In the genomic region with DNA sequence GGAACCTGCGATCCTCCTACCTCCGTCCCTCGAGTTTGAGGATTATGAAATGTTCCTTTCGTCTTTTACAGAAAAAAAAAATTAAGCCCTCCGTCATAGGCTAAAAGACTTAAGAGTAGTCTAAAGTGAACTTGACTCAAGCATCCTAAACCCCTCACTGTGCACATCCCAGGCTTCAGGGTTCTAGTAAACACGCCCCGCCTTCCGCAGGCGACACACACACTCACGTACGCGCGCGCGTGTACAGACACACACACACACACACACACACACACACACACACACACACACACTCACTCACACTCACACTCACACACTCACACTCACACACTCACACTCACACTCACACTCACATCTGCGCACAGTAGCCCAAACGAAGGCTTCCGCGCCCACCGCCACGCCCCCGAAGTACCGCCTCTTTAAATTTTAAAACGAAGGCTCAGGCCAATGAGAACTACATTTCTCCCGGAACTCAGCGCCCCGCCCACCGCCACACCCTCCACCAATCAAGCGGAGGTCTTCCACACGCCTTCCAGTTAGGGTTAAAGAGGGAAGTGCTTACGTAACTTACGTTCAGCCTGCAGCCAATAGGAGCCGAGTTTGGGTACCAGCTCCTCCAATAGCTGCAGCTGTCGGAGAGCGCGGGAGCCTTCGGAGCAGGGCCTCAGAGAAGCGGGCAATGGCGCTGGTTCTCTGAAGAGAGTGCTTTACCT, we compare ENCODE assay signal across 8 mouse cellular contexts. TPM values are rescaled to one million over a fixed set of nuclear protein-coding genes. Genes with fewer than 3 reads are reported as not detected.
DNase-seq lines count a peak whose midpoint lies in the region; ATAC-seq and TF ChIP-seq lines count a peak whose summit lies in the region.

A gene (plus strand): TSS at position 619 of the 713 bp plus-strand sequence.

- H3K4me3 ChIP-seq in heart, embryonic 12.5 days = peak within 1 kb of the TSS; percentile 90
- peak within 1 kb of the TSS; percentile 88 for H3K4me3 ChIP-seq in kidney, postnatal 0 days (replicated peaks; ENCODE audit: low read depth, low read length)
- peak within 1 kb of the TSS; percentile 83 for H3K4me3 ChIP-seq in liver, embryonic 11.5 days (ENCODE audit: low read depth, low read length)
- H3K4me3 ChIP-seq in stomach, embryonic 14.5 days (ENCODE audit: low read depth, low read length) = peak within 1 kb of the TSS; percentile 84

- under 1% methylated on average over 39 of the region's 39 CpGs for WGBS in heart, embryonic 12.5 days
- under 1% methylated on average over 39 of the region's 39 CpGs for WGBS in kidney, postnatal 0 days
- WGBS in liver, embryonic 11.5 days = under 1% methylated on average over 39 of the region's 39 CpGs
- WGBS in stomach, embryonic 14.5 days = under 1% methylated on average over 39 of the region's 39 CpGs

- no peaks in the 10 kb centered on the region for H3K36me3 ChIP-seq in heart, embryonic 12.5 days
- no peaks in the 10 kb centered on the region for H3K36me3 ChIP-seq in kidney, postnatal 0 days (ENCODE audit: insufficient read depth, low read length)
- no peaks in the 10 kb centered on the region for H3K36me3 ChIP-seq in liver, embryonic 11.5 days (ENCODE audit: control insufficient read depth, insufficient read depth, low read length)
- H3K36me3 ChIP-seq in stomach, embryonic 14.5 days (ENCODE audit: control insufficient read depth, insufficient read depth, low read length) = no peaks in the 10 kb centered on the region

- H3K4me1 ChIP-seq in heart, embryonic 12.5 days (replicated peaks) = peaks cover 19% of the 10 kb centered on the region
- peaks cover 3% of the 10 kb centered on the region; the same call in 1 of the 2 replicates for H3K4me1 ChIP-seq in kidney, postnatal 0 days (replicated peaks; ENCODE audit: insufficient read depth, low read length)
- peaks cover 16% of the 10 kb centered on the region for H3K4me1 ChIP-seq in liver, embryonic 11.5 days (replicated peaks; ENCODE audit: control insufficient read depth, insufficient read depth, low read length)
- peaks cover 17% of the 10 kb centered on the region for H3K4me1 ChIP-seq in stomach, embryonic 14.5 days (ENCODE audit: control insufficient read depth, insufficient read depth, low read length)

- no peak for TF ChIP-seq CTCF in kidney, postnatal 0 days (IDR thresholded peaks at IDR 0.05; ENCODE audit: low read depth)

- peak within 1 kb of the TSS; percentile 90 for H3K9ac ChIP-seq in heart, embryonic 12.5 days
- H3K9ac ChIP-seq in kidney, postnatal 0 days (ENCODE audit: low read depth, low read length) = peak within 1 kb of the TSS; percentile 55
- H3K9ac ChIP-seq in liver, embryonic 11.5 days (ENCODE audit: low read depth, low read length) = peak within 1 kb of the TSS; percentile 93
- H3K9ac ChIP-seq in stomach, embryonic 14.5 days (replicated peaks; ENCODE audit: low read depth, low read length) = peak within 1 kb of the TSS; percentile 78

- no peaks in the 10 kb centered on the region for H3K27me3 ChIP-seq in heart, embryonic 12.5 days (replicated peaks)
- H3K27me3 ChIP-seq in kidney, postnatal 0 days (ENCODE audit: insufficient read depth, low read length) = no peaks in the 10 kb centered on the region
- no peaks in the 10 kb centered on the region for H3K27me3 ChIP-seq in liver, embryonic 11.5 days (replicated peaks; ENCODE audit: control insufficient read depth, insufficient read depth, low read length)
- no peaks in the 10 kb centered on the region for H3K27me3 ChIP-seq in stomach, embryonic 14.5 days (ENCODE audit: control insufficient read depth, insufficient read depth, low read length)

- ATAC-seq in erythroid progenitor cell, adult 5-6 weeks (replicated peaks; ENCODE audit: low FRiP score, poor library complexity, severe bottlenecking) = peak; percentile 98
- ATAC-seq in heart, embryonic 12.5 days (ENCODE audit: insufficient number of reproducible peaks, low FRiP score) = peak; percentile 100
- peak; percentile 100 for ATAC-seq in kidney, postnatal 0 days (replicated peaks; ENCODE audit: low FRiP score, low read depth)
- ATAC-seq in liver, embryonic 11.5 days (replicated peaks; ENCODE audit: low FRiP score) = peak; percentile 100
- peak; percentile 100 for ATAC-seq in stomach, embryonic 14.5 days (ENCODE audit: insufficient number of reproducible peaks, insufficient read depth, low FRiP score, low read depth)

- no peak within 1 kb of the TSS for H3K27ac ChIP-seq in heart, embryonic 12.5 days (ENCODE audit: poor library complexity, severe bottlenecking)
- 0 out of 2 replicates have a peak within 1 kb of the TSS, but pooled peaks have one; percentile 1 for H3K27ac ChIP-seq in kidney, postnatal 0 days
- peak within 1 kb of the TSS; percentile 10; the same call in 1 of the 2 replicates for H3K27ac ChIP-seq in liver, embryonic 11.5 days (ENCODE audit: low read depth, low read length)
- H3K27ac ChIP-seq in stomach, embryonic 14.5 days (ENCODE audit: low read length) = peak within 1 kb of the TSS; percentile 1; the same call in 1 of the 2 replicates

- peak within 1 kb of the TSS; percentile 96 for H3K4me2 ChIP-seq in heart, embryonic 12.5 days
- H3K4me2 ChIP-seq in kidney, postnatal 0 days (ENCODE audit: low read length) = peak within 1 kb of the TSS; percentile 91
- peak within 1 kb of the TSS; percentile 94 for H3K4me2 ChIP-seq in liver, embryonic 11.5 days
- H3K4me2 ChIP-seq in stomach, embryonic 14.5 days (replicated peaks; ENCODE audit: low read depth, low read length) = peak within 1 kb of the TSS; percentile 63

- DNase-seq in CD4-positive helper T cell, adult 2 months (ENCODE audit: low read depth, low spot score) = peak; percentile 99
- DNase-seq in brain, embryonic 18.5 days (ENCODE audit: low read depth, low spot score) = peak; percentile 95
- peak; percentile 100 for DNase-seq in kidney, postnatal 0 days (ENCODE audit: low spot score)
- peak; percentile 96 for DNase-seq in liver, embryonic 11.5 days (ENCODE audit: low spot score)
- peak; percentile 98 for DNase-seq in naive thymus-derived CD4-positive, alpha-beta T cell, adult 2 months (ENCODE audit: low read depth)

- H3K9me3 ChIP-seq in heart, embryonic 12.5 days (replicated peaks) = no peaks in the 10 kb centered on the region
- no peaks in the 10 kb centered on the region for H3K9me3 ChIP-seq in kidney, postnatal 0 days (replicated peaks; ENCODE audit: low read length)
- H3K9me3 ChIP-seq in liver, embryonic 11.5 days (ENCODE audit: control insufficient read depth, low read length) = no peaks in the 10 kb centered on the region
- no peaks in the 10 kb centered on the region for H3K9me3 ChIP-seq in stomach, embryonic 14.5 days (ENCODE audit: control insufficient read depth, low read depth, low read length)

RNA-seq across cellular contexts. Expression of the gene that starts here (rescaled TPM):
- 52.3 and 68.3 TPM in 2 replicates for total RNA-seq in erythroid progenitor cell, adult 5-6 weeks (2015; ENCODE audit: low replicate concordance)
- total RNA-seq in erythroid progenitor cell, adult 5-6 weeks (2017; ENCODE audit: low replicate concordance) = 52.8 and 65.1 TPM in 2 replicates
- 7.7 and 8.5 TPM in 2 replicates for polyA plus RNA-seq in heart, embryonic 12.5 days (2016; fragmentation: Nextera tagmentation; extraction: Ambion mirVana)
- polyA plus RNA-seq in kidney, postnatal 0 days (2015; fragmentation: Nextera tagmentation; extraction: Ambion mirVana) = 3.1 and 4.0 TPM in 2 replicates
- polyA plus RNA-seq in liver, embryonic 11.5 days (2014; fragmentation: Nextera tagmentation; extraction: Ambion mirVana) = 16.2 and 17.2 TPM in 2 replicates
- polyA plus RNA-seq in stomach, embryonic 14.5 days (2014; fragmentation: Nextera tagmentation; extraction: Ambion mirVana) = 12.7 and 15.3 TPM in 2 replicates
